Mouse (Mus musculus) midbrain, embryonic 10.5 days (tissue): ENCODE results near the gene 1190007I07Rik. TPM values are rescaled to one million over a fixed set of nuclear protein-coding genes. Genes with fewer than 3 reads are reported as not detected.

Experiments
- DNase-seq: peaks from one replicate; pipeline ENCODE4 v3.0.0-alpha.2; 2017; ENCODE audit warnings: low spot score
- H3K27ac ChIP-seq: fragments of 300-500 bp; sonication (generic); replicated peaks from 2 replicates; pipeline ENCODE4 v1.5.1; 2016; ENCODE audit warnings: mild to moderate bottlenecking
- H3K27me3 ChIP-seq: fragments of 300-500 bp; sonication (generic); 2 replicates; pipeline ENCODE4 v1.6.1; 2016; ENCODE audit warnings: low read depth, mild to moderate bottlenecking; ENCODE audit not compliant: poor library complexity, severe bottlenecking
- H3K36me3 ChIP-seq: fragments of 300-500 bp; sonication (generic); 2 replicates; pipeline ENCODE4 v1.6.1; 2016; ENCODE audit warnings: mild to moderate bottlenecking, moderate library complexity
- H3K4me1 ChIP-seq: fragments of 300-500 bp; sonication (generic); 2 replicates; pipeline ENCODE4 v1.6.1; 2016
- H3K4me3 ChIP-seq: fragments of 300-500 bp; sonication (generic); 2 replicates; pipeline ENCODE4 v1.5.1; 2016; ENCODE audit warnings: mild to moderate bottlenecking, moderate library complexity
- H3K9me3 ChIP-seq: fragments of 300-500 bp; sonication (generic); replicated peaks from 2 replicates; pipeline ENCODE4 v1.6.1; 2016; ENCODE audit warnings: mild to moderate bottlenecking
- WGBS: fragments of 180-500 bp; shearing (Covaris S2); methylation state at CpG from one replicate; pipeline ENCODE4 v1.1.7; 2016; 5-methylcytosine and 5-hydroxymethylcytosine counted together
- polyA plus RNA-seq: library from polyadenylated mRNA; unstranded; fragments of >200 nt; fragmentation: Nextera tagmentation; extraction: Ambion mirVana; gene quantifications from 2 replicates; pipeline ENCODE4 v1.2.1, GENCODE M21; 2016

Gene 1190007I07Rik
- 35.7 and 43.3 TPM in 2 replicates for polyA plus RNA-seq

DNA sequence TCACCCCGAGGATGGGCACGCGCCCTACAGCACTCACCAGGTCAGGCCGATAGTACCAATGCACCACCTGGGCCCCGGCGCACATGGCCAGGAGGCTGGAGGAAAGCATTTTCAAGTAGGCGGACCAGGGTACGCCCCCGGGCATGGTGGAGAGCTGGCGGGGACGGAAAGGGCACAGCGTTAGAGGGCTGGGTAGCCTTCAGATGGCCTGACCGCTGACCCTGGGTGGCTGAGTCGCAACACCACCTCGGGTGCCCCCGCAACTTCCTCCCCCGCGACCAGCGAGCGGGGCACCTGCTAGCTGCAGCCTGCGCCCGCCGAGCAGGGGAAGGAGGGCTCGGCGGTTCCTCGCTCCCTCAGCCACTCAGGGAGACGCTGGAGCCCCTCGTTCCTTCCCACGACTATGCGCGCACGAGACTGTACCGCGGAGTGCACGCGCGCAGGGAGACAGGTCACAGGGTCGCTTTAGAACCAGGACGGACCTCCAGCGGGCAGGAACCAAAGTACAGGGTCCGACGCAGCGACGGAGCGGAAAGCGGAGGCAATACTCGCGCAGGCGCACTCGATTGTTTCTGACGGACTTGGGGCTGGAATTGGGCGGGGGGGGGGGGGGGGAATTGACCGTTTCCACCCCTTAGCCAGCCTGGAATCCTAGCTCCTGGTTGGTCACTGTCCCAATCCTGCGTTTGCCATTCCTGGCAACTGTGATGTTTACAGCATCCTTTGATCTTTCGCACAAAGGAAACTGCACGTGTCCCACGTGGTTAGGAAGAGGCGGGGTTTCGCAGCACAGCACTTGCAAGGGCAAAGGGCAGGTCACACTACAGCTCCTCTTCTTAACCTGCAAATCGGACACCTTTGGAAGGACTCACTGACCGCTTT is at the start of gene 1190007I07Rik:
Gene 1190007I07Rik (minus strand): TSS at position 558 of the 882 bp plus-strand sequence.
- peaks cover 13% of the 10 kb centered on the region for H3K4me1 ChIP-seq
- peak within 1 kb of the TSS; percentile 93 for H3K27ac ChIP-seq
- peaks cover 19% of the 10 kb centered on the region for H3K36me3 ChIP-seq
- H3K9me3 ChIP-seq, result no peaks in the 10 kb centered on the region
- H3K4me3 ChIP-seq, result peak within 1 kb of the TSS; percentile 77
- H3K27me3 ChIP-seq, result no peaks in the 10 kb centered on the region
- peak; percentile 94 for DNase-seq
- under 1% methylated on average over 60 of the region's 61 CpGs for WGBS

DNA sequence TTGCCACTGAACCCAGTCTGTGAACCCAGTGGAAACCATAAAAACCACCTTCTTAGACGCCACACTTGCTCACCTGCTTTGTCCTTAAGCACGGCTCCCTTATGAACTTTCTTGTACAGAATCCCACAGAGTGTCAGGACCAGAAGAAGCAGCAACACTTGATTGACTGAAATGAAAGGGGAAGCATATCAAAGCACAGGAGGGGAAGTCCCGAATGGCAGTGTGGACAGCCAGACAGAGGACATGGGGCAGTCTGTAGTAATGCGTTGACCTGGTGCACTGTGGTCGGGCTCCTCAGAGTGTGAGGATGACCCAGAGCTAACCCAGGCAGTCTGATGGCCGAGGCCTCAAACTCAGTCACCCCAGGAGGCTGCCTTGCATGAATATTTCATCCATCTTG is 47.2 kb upstream of the 1190007I07Rik start:
- no peaks in the 10 kb centered on the region for H3K27me3 ChIP-seq
- 76% methylated on average over 6 of the region's 6 CpGs for WGBS

DNA sequence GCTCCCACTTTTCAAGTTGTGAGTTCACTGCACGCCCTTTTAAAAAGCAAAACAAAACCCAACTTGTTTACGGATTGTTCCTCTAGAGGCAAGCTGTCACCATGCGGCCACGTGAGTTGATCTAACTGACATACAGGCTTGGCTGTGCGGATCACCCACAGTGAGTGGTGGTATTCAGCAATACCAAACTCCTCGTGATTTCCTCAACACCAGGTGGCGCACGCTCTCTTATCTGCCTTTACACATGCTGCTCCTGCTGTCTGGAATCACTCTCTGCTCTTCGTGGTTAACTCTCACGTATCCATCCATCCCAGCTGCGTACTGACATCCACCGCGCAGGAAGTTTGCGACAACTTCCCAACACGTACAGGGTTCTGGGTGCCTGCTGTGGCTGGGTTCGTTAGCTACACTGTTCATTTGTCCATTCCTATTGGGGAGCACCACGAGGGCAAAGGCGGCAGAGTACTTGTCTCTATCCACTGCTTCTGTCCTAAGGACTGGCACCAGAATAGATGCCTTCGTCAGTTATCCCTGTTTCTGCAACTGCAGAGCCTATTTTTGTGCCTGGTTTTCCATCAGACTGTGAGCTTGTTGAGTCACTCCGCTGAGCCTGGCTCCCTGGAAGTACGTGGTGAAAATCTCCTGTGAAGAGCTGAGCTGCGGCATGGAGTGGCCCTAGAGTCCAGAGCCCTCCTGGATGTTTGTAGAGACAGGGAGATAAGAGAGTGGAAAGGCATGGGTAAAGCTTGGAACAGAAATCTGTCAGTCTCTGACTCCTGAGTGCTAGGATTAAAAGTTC is 43.6 kb upstream of the 1190007I07Rik start:
- H3K27ac ChIP-seq, result no peak overlapping the region
- WGBS, result 28% methylated on average over 22 of the region's 22 CpGs
- no peaks in the 10 kb centered on the region for H3K36me3 ChIP-seq
- peak overlapping the region; percentile 29; the same call in 1 of the 2 replicates for H3K4me3 ChIP-seq
- H3K27me3 ChIP-seq, result no peaks in the 10 kb centered on the region
- peaks cover 5% of the 10 kb centered on the region; the same call in 1 of the 2 replicates for H3K4me1 ChIP-seq
- peak; percentile 81 for DNase-seq
- no peaks in the 10 kb centered on the region for H3K9me3 ChIP-seq

More for the DNA sequence above, 47.2 kb upstream of the 1190007I07Rik start:
- Histone ChIP-seq H3K9me3 (no peaks in the 10 kb centered on the region), H3K36me3 (no peaks in the 10 kb centered on the region), H3K4me3 (no peak overlapping the region), H3K27ac (no peak overlapping the region), H3K4me1 (peaks cover 5% of the 10 kb centered on the region; the same call in 1 of the 2 replicates)
- no peak for DNase-seq

DNA sequence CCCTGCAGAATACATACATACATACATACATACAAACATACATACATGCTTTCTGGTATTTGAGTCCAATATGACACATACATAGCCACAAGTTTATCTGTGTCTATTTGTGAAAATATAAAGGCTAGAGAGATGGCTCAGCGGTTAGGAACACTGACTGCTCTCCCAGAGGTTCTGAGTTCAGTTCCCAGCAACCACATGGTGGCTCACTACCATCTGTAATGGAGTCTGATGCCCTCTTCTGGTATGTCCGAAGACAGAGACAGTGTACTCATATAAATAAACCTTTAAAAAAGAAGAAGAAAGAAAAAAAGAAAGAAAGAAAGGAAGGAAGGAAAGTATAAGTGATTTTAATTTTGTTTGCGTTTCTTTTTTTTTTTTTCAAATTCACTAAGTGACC is 42.9 kb upstream of the 1190007I07Rik start:
- Histone ChIP-seq H3K4me3 (no peak overlapping the region), H3K4me1 (peaks cover 5% of the 10 kb centered on the region; the same call in 1 of the 2 replicates), H3K36me3 (no peaks in the 10 kb centered on the region), H3K27me3 (no peaks in the 10 kb centered on the region), H3K27ac (no peak overlapping the region), H3K9me3 (no peaks in the 10 kb centered on the region)
- 63% methylated on average over 3 of the region's 3 CpGs for WGBS
- no peak for DNase-seq

DNA sequence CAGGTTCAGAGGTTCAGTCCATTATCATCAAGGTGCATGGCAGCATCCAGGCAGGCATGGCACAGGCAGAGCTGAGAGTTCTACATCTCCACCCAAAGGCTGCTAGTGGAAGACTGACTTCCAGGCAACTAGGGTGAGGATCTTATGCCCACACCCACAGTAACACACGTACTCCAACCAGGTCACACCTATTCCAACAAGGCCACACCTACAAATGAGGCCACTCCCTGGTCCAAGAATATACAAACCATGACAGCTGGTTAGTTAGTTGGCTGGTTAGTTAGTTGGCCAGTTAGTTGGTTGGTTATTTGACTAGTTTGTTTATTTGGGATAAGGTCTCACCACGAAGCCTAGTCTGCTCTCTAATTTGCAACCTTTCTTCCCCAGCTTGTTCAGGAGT is 40.3 kb upstream of the 1190007I07Rik start:
- 78% methylated on average over 2 of the region's 2 CpGs for WGBS
- DNase-seq, result no peak
- peaks cover 5% of the 10 kb centered on the region; the same call in 1 of the 2 replicates for H3K4me1 ChIP-seq
- no peak overlapping the region for H3K27ac ChIP-seq
- H3K27me3 ChIP-seq, result no peaks in the 10 kb centered on the region
- H3K9me3 ChIP-seq, result no peaks in the 10 kb centered on the region
- no peak overlapping the region for H3K4me3 ChIP-seq
- H3K36me3 ChIP-seq, result no peaks in the 10 kb centered on the region

DNA sequence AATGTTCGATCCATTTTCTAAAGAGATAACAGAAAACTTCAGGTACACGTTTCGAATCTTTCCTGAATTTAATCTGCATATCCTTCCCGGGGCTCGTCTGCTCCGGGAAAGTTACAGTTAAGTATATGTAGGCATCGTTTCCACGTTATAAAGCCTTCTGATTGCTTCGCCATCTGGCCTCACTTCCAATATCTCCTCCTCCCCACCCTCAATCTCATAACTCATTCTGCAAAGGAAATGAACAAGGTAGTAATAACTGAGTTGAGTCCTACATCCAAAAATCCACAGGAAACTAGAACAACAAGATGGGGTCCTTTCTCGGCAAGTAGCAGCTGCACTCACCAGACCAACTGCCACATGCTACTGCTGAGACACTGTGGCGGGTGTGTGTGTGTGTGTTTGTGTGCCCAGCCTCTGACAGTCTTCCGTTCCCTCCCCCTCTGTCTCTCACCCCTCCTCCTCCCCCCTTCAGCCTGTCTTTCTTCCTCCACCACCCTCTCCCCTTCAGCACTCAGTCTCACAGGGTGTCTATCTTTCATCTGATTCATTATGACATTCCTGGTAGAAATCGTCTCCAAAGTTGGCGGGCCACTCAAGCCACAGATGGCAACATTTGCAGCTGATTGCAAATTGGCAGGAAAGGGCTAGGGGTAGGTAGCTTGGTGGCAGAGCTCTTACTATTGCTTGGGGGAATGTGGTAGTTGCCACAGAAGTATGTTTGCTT is 39.4 kb upstream of the 1190007I07Rik start:
- H3K36me3 ChIP-seq, result no peaks in the 10 kb centered on the region
- DNase-seq, result no peak
- WGBS, result 86% methylated on average over 14 of the region's 14 CpGs

DNA sequence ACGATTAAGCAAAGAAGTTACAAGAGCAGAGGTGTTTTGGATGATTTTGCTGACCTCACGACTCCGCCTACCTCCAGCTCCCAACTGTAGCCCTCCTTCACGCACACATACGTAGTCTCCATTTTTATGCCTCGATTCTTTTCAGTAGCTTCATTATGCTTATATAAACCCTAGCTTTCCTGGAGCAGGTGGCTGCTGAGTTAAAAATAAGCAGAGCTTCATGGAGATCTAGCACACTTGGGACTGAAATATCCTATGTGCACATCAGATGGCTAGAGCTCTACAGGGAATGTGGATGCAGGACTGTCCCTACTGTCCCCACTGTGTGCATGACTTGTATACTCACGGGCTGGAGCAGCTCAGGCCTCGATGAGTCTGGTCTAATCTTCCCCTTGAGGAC is 38.8 kb upstream of the 1190007I07Rik start:
- no peak overlapping the region for H3K4me3 ChIP-seq
- H3K27me3 ChIP-seq, result no peaks in the 10 kb centered on the region
- H3K27ac ChIP-seq, result no peak overlapping the region
- H3K36me3 ChIP-seq, result no peaks in the 10 kb centered on the region
- H3K9me3 ChIP-seq, result no peaks in the 10 kb centered on the region
- H3K4me1 ChIP-seq, result peaks cover 5% of the 10 kb centered on the region; the same call in 1 of the 2 replicates
- no peak for DNase-seq
- 91% methylated on average over 8 of the region's 8 CpGs for WGBS

More for the DNA sequence above, 39.4 kb upstream of the 1190007I07Rik start:
- no peaks in the 10 kb centered on the region for H3K27me3 ChIP-seq
- no peak overlapping the region for H3K27ac ChIP-seq
- H3K4me1 ChIP-seq, result peaks cover 5% of the 10 kb centered on the region; the same call in 1 of the 2 replicates
- no peak overlapping the region for H3K4me3 ChIP-seq
- H3K9me3 ChIP-seq, result no peaks in the 10 kb centered on the region

DNA sequence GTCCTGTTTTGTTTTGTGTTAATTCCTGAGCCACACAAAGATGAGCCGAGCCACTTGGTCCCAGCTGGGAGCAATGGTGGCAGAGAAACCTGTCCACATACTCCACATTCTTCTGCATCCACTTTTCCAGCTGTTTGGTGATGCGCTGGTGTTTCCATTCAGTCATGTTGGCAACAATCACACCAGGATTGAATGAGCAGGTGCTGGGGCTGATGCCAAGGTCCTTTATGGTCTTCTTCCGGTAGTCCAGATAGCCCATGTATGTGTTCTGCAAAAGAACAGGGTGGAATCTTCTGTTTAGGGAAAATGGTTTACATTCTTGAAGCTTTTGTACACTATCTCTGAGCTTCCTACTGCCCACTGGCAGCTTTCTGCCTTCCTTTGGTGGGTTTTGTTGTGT is 31.6 kb upstream of the 1190007I07Rik start:
- H3K27ac ChIP-seq, result no peak overlapping the region
- 83% methylated on average over 3 of the region's 3 CpGs for WGBS
- H3K36me3 ChIP-seq, result peaks cover 27% of the 10 kb centered on the region
- H3K27me3 ChIP-seq, result no peaks in the 10 kb centered on the region
- H3K4me3 ChIP-seq, result no peak overlapping the region
- H3K9me3 ChIP-seq, result no peaks in the 10 kb centered on the region
- no peak for DNase-seq
- H3K4me1 ChIP-seq, result no peaks in the 10 kb centered on the region

DNA sequence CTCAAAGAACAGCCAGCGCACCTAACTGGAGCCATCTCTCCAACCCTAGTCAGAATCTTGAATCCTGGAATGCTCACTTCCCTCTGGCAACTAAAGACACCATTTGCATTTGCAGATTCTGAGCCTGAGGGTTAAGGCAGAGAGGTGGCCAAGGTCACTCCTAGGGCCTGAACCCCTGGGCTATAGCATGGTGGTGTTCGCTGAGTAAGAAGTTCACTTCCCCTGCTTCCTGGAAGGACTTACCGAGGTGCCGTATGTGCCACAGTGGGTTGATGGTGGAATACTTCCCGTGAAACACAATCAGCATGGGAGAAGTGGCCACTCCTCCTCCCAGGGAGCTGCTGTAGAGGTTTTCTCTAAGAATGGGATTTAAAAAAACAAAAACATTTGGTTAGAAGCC is 29.6 kb upstream of the 1190007I07Rik start:
- no peak overlapping the region for H3K4me3 ChIP-seq
- H3K36me3 ChIP-seq, result peaks cover 36% of the 10 kb centered on the region
- no peak overlapping the region for H3K27ac ChIP-seq
- WGBS, result 79% methylated on average over 5 of the region's 5 CpGs
- no peaks in the 10 kb centered on the region for H3K9me3 ChIP-seq
- H3K27me3 ChIP-seq, result no peaks in the 10 kb centered on the region
- no peaks in the 10 kb centered on the region for H3K4me1 ChIP-seq
- no peak for DNase-seq

DNA sequence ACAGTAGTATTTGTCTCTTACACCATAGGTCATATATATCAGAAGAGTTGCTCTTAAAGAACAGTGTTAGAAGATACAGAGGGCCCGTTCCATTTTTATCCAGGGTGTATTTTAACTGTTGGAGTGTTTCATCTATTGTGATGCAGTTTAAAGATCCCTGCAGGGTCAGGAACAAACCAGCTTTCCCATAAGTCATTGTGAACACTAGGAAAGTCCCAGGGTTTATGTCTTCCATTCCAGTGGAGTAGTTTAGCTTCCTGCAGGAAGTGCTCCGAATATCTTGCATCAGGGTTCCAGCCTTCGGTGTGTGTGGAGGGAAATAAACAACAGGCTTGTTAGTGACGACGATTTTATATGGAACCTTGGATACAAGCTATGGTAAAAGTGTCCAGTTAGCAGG is 28.2 kb upstream of the 1190007I07Rik start:
- WGBS, result 91% methylated on average over 5 of the region's 5 CpGs

DNA sequence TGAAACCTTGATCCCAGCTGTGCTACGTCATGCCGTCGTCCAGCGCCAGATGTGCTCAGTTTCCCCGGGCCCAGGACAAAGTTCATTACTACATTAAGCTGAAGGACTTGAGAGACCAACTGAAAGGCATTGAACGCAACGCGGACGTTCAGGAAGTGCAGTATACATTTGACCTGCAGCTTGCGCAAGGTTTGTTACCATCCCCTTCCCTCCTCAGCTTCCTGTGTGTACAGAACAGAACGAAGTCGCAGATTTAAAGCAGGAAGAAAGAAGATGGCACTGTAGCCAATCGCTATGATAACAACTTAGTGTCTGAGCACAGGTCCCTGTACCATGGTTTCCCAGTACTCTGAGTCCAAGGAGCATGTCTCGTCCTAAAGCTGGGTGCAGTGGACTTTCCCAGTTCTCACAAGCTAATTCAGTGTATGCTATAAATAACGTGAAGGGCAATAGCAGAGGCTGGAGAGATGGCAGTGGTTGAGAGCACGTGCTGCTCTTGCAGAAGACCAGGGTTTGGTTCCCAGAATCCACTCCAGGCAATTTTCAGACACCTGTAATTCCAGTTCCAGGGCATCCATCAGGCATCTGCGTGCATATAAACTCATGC is 24.3 kb upstream of the 1190007I07Rik start:
- DNase-seq, result no peak
- Histone ChIP-seq H3K4me1 (no peaks in the 10 kb centered on the region), H3K36me3 (peaks cover 84% of the 10 kb centered on the region), H3K27ac (no peak overlapping the region), H3K9me3 (no peaks in the 10 kb centered on the region), H3K27me3 (no peaks in the 10 kb centered on the region), H3K4me3 (no peak overlapping the region)
- 98% methylated on average over 17 of the region's 17 CpGs for WGBS

More for the DNA sequence above, 28.2 kb upstream of the 1190007I07Rik start:
- Histone ChIP-seq H3K27me3 (no peaks in the 10 kb centered on the region), H3K36me3 (peaks cover 50% of the 10 kb centered on the region), H3K4me3 (no peak overlapping the region), H3K9me3 (no peaks in the 10 kb centered on the region), H3K4me1 (no peaks in the 10 kb centered on the region), H3K27ac (no peak overlapping the region)
- DNase-seq, result no peak

DNA sequence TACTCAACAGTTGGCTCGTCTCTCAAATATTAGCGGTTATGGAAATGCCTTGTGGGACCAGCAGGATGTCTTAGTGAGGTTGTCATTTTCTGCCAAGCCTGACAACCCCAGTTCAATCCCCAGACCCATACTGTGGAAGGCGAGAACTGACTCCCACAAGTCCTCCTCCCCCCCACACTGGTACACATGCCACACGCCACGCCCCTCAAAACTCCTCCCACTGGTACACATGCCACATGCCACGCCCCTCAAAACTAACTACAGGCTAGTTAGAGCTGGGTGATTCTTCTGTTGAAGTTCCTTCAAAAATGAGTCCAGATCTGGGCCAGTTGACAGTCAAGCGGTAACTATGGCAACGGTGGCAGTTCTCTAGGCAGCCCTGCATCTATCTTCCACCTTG is 23.1 kb upstream of the 1190007I07Rik start:
- Histone ChIP-seq H3K36me3 (peaks cover 83% of the 10 kb centered on the region), H3K9me3 (no peaks in the 10 kb centered on the region), H3K27me3 (no peaks in the 10 kb centered on the region), H3K27ac (no peak overlapping the region), H3K4me3 (no peak overlapping the region), H3K4me1 (no peaks in the 10 kb centered on the region)
- DNase-seq, result no peak
- WGBS, result 95% methylated on average over 8 of the region's 8 CpGs
